Mouse (Mus musculus) liver, embryonic 11.5 days (tissue): ENCODE results near the gene Palm2. TPM values are rescaled to one million over a fixed set of nuclear protein-coding genes. Genes with fewer than 3 reads are reported as not detected.

ENCODE experiments used
- ATAC-seq: fragments of 200-750 bp; cut with Nextera tagmentation; replicated peaks from 2 replicates; pipeline ENCODE4 v1.8.0; 2017; ENCODE audit warnings: moderate number of reproducible peaks, mild to moderate bottlenecking, moderate TSS enrichment, moderate library complexity; ENCODE audit not compliant: low FRiP score
- DNase-seq: peaks from one replicate; pipeline ENCODE4 v3.0.0-alpha.2; 2017; ENCODE audit warnings: low spot score
- H3K27ac ChIP-seq: fragments of 300-500 bp; sonication (generic); 2 replicates; pipeline ENCODE4 v1.5.1; 2014; ENCODE audit warnings: mild to moderate bottlenecking, low read depth, low read length, control low read depth
- H3K27me3 ChIP-seq: fragments of 300-500 bp; sonication (generic); replicated peaks from 2 replicates; pipeline ENCODE4 v1.6.1; 2014; ENCODE audit warnings: low read length, mixed read lengths; ENCODE audit not compliant: control insufficient read depth, insufficient read depth
- H3K36me3 ChIP-seq: fragments of 300-500 bp; sonication (generic); 2 replicates; pipeline ENCODE4 v1.6.1; 2014; ENCODE audit warnings: mild to moderate bottlenecking, low read length, moderate library complexity, mixed read lengths; ENCODE audit not compliant: control insufficient read depth, insufficient read depth
- H3K4me1 ChIP-seq: fragments of 300-500 bp; sonication (generic); replicated peaks from 2 replicates; pipeline ENCODE4 v1.6.1; 2014; ENCODE audit warnings: low read length, mixed read lengths; ENCODE audit not compliant: control insufficient read depth, insufficient read depth
- H3K4me2 ChIP-seq: fragments of 300-500 bp; sonication (generic); 2 replicates; pipeline ENCODE4 v1.6.1; 2014; ENCODE audit warnings: mild to moderate bottlenecking, control low read depth, moderate library complexity
- H3K4me3 ChIP-seq: fragments of 300-500 bp; sonication (generic); 2 replicates; pipeline ENCODE4 v1.5.1; 2014; ENCODE audit warnings: low read depth, low read length, control low read depth
- H3K9ac ChIP-seq: fragments of 300-500 bp; sonication (generic); 2 replicates; pipeline ENCODE4 v1.6.1; 2014; ENCODE audit warnings: low read depth, low read length, control low read depth
- H3K9me3 ChIP-seq: fragments of 300-500 bp; sonication (generic); 2 replicates; pipeline ENCODE4 v1.6.1; 2016; ENCODE audit warnings: low read length, inconsistent platforms, mixed read lengths; ENCODE audit not compliant: control insufficient read depth
- WGBS: fragments of 180-500 bp; shearing (Covaris S2); extraction: QIAGEN DNeasy Blood & Tissue Kit; methylation state at CpG from one replicate; pipeline ENCODE4 v1.1.7; 2014; 5-methylcytosine and 5-hydroxymethylcytosine counted together
- polyA plus RNA-seq: library from polyadenylated mRNA; unstranded; fragments of >200 nt; fragmentation: Nextera tagmentation; extraction: Ambion mirVana; gene quantifications from 2 replicates; pipeline ENCODE4 v1.2.1, GENCODE M21; 2014

Gene Palm2
- polyA plus RNA-seq, 1 experiment from 2014 or later, result 0.71 TPM

GRCm38 (mm10) chr4:57625306-57625705 is 191.3 kb downstream of the Palm2 start:
- no peak for ATAC-seq
- Histone ChIP-seq H3K27ac (no peak overlapping the region), H3K36me3 (no peaks in the 10 kb centered on the region), H3K27me3 (no peaks in the 10 kb centered on the region), H3K4me2 (no peak overlapping the region), H3K9ac (no peak overlapping the region), H3K9me3 (no peaks in the 10 kb centered on the region), H3K4me1 (no peaks in the 10 kb centered on the region), H3K4me3 (no peak overlapping the region)
- no peak for DNase-seq
- WGBS, result 89% methylated on average over 1 of the region's 1 CpGs

- Histone ChIP-seq H3K27me3 (no peaks in the 10 kb centered on the region), H3K4me3 (no peak overlapping the region), H3K4me1 (no peaks in the 10 kb centered on the region), H3K9ac (no peak overlapping the region), H3K27ac (no peak overlapping the region), H3K9me3 (no peaks in the 10 kb centered on the region), H3K36me3 (no peaks in the 10 kb centered on the region), H3K4me2 (no peak overlapping the region)
- ATAC-seq, result no peak
- WGBS, result 61% methylated on average over 1 of the region's 1 CpGs
- no peak for DNase-seq
These were observed 191.7 kb downstream of the Palm2 start for GRCm38 (mm10) chr4:57625756-57626155.

GRCm38 (mm10) chr4:57626921-57627320 is 192.9 kb downstream of the Palm2 start:
- Histone ChIP-seq H3K9me3 (no peaks in the 10 kb centered on the region), H3K4me1 (no peaks in the 10 kb centered on the region), H3K27me3 (no peaks in the 10 kb centered on the region), H3K4me2 (no peak overlapping the region), H3K27ac (no peak overlapping the region), H3K36me3 (no peaks in the 10 kb centered on the region), H3K4me3 (no peak overlapping the region), H3K9ac (no peak overlapping the region)
- 80% methylated on average over 5 of the region's 5 CpGs for WGBS
- DNase-seq (no peak), ATAC-seq (no peak)

GRCm38 (mm10) chr4:57632386-57632785 is 198.3 kb downstream of the Palm2 start:
- H3K9me3 ChIP-seq, result no peaks in the 10 kb centered on the region
- H3K27ac ChIP-seq, result no peak overlapping the region
- no peak overlapping the region for H3K4me3 ChIP-seq
- H3K36me3 ChIP-seq, result no peaks in the 10 kb centered on the region
- no peaks in the 10 kb centered on the region for H3K4me1 ChIP-seq
- ATAC-seq (no peak), DNase-seq (no peak)
- H3K27me3 ChIP-seq, result no peaks in the 10 kb centered on the region
- no peak overlapping the region for H3K9ac ChIP-seq
- no peak overlapping the region for H3K4me2 ChIP-seq
- 79% methylated on average over 5 of the region's 5 CpGs for WGBS

- Histone ChIP-seq H3K9me3 (no peaks in the 10 kb centered on the region), H3K27me3 (0 out of 2 replicates have a peak, but pooled peaks cover 2% of the 10 kb centered on the region), H3K4me3 (no peak overlapping the region), H3K36me3 (no peaks in the 10 kb centered on the region), H3K9ac (no peak overlapping the region), H3K4me1 (no peaks in the 10 kb centered on the region), H3K4me2 (no peak overlapping the region), H3K27ac (no peak overlapping the region)
- DNase-seq, result no peak
- ATAC-seq, result no peak
- WGBS, result 93% methylated on average over 7 of the region's 7 CpGs
These were observed 199.0 kb downstream of the Palm2 start for GRCm38 (mm10) chr4:57633052-57633451.

GRCm38 (mm10) chr4:57634956-57635355 is 200.9 kb downstream of the Palm2 start:
- no peak overlapping the region for H3K4me3 ChIP-seq
- no peaks in the 10 kb centered on the region for H3K36me3 ChIP-seq
- H3K27ac ChIP-seq, result no peak overlapping the region
- H3K4me2 ChIP-seq, result no peak overlapping the region
- no peak for ATAC-seq
- H3K4me1 ChIP-seq, result no peaks in the 10 kb centered on the region; the same call in 1 of the 2 replicates
- 51% methylated on average over 1 of the region's 1 CpGs for WGBS
- no peak overlapping the region for H3K9ac ChIP-seq
- DNase-seq, result no peak
- no peaks in the 10 kb centered on the region for H3K9me3 ChIP-seq
- H3K27me3 ChIP-seq, result 0 out of 2 replicates have a peak, but pooled peaks cover 2% of the 10 kb centered on the region

GRCm38 (mm10) chr4:57636782-57637482 is 202.9 kb downstream of the Palm2 start:
- no peak overlapping the region for H3K9ac ChIP-seq
- H3K27me3 ChIP-seq, result 0 out of 2 replicates have a peak, but pooled peaks cover 2% of the 10 kb centered on the region
- no peak overlapping the region for H3K4me3 ChIP-seq
- no peaks in the 10 kb centered on the region; the same call in 1 of the 2 replicates for H3K4me1 ChIP-seq
- no peaks in the 10 kb centered on the region for H3K36me3 ChIP-seq
- no peak for DNase-seq
- H3K4me2 ChIP-seq, result no peak overlapping the region
- no peak overlapping the region for H3K27ac ChIP-seq
- ATAC-seq, result no peak
- no peaks in the 10 kb centered on the region for H3K9me3 ChIP-seq
- 81% methylated on average over 9 of the region's 9 CpGs for WGBS

GRCm38 (mm10) chr4:57637636-57638386 is 203.8 kb downstream of the Palm2 start:
- ATAC-seq, result no peak
- Histone ChIP-seq H3K27ac (no peak overlapping the region), H3K9ac (no peak overlapping the region)

More at GRCm38 (mm10) chr4:57637636-57638386, 203.8 kb downstream of the Palm2 start:
- DNase-seq, result no peak
- Histone ChIP-seq H3K4me2 (peak overlapping the region; percentile 48), H3K4me1 (no peaks in the 10 kb centered on the region; the same call in 1 of the 2 replicates), H3K9me3 (no peaks in the 10 kb centered on the region), H3K4me3 (no peak overlapping the region), H3K27me3 (0 out of 2 replicates have a peak, but pooled peaks cover 2% of the 10 kb centered on the region), H3K36me3 (no peaks in the 10 kb centered on the region)
- WGBS, result 34% methylated on average over 24 of the region's 24 CpGs
